Mouse (Mus musculus): ENCODE measurements around the gene Nup62. TPM values are rescaled to one million over a fixed set of nuclear protein-coding genes. Genes with fewer than 3 reads are reported as not detected.

The Nup62 gene
- polyA plus RNA-seq, 1 experiment from 2014 or later, result 84.0 TPM

- peaks cover 37% of the 10 kb centered on the region for H3K27me3 ChIP-seq
- peaks cover 29% of the 10 kb centered on the region for H3K36me3 ChIP-seq
- H3K9me3 ChIP-seq (replicated peaks), result no peaks in the 10 kb centered on the region
- no peak overlapping the region for H3K27ac ChIP-seq (replicated peaks)
- no peak overlapping the region for H3K9ac ChIP-seq
- ATAC-seq (ENCODE audit: insufficient number of reproducible peaks, low FRiP score, low TSS enrichment, low read depth), result no peak
- no peak overlapping the region for H3K4me2 ChIP-seq (replicated peaks)
- no peak overlapping the region for H3K4me3 ChIP-seq (replicated peaks)
- peaks cover 20% of the 10 kb centered on the region for H3K4me1 ChIP-seq
- 90% methylated on average over 6 of the region's 6 CpGs for WGBS
Measured at GRCm38 (mm10) chr7:44838073-44838472, 22.2 kb downstream of the Nup62 start.

- Histone ChIP-seq H3K4me2 (replicated peaks) (peak overlapping the region; percentile 58), H3K36me3 (peaks cover 39% of the 10 kb centered on the region), H3K4me1 (peaks cover 15% of the 10 kb centered on the region), H3K9ac (0 out of 2 replicates have a peak overlapping the region, but pooled peaks have one; percentile 4), H3K27ac (replicated peaks) (no peak overlapping the region), H3K9me3 (replicated peaks) (no peaks in the 10 kb centered on the region), H3K27me3 (peaks cover 37% of the 10 kb centered on the region), H3K4me3 (replicated peaks) (peak overlapping the region; percentile 34)
- WGBS, result 25% methylated on average over 11 of the region's 11 CpGs
- no peak for ATAC-seq (ENCODE audit: insufficient number of reproducible peaks, low FRiP score, low TSS enrichment, low read depth)
Measured at GRCm38 (mm10) chr7:44839171-44839490, 23.2 kb downstream of the Nup62 start.

- ATAC-seq (ENCODE audit: insufficient number of reproducible peaks, low FRiP score, low TSS enrichment, low read depth), result peak; percentile 48
- H3K4me3 ChIP-seq (replicated peaks), result peak overlapping the region; percentile 34
- no peaks in the 10 kb centered on the region for H3K9me3 ChIP-seq (replicated peaks)
- no peak overlapping the region for H3K27ac ChIP-seq (replicated peaks)
- 0 out of 2 replicates have a peak overlapping the region, but pooled peaks have one; percentile 6 for H3K9ac ChIP-seq
- H3K4me2 ChIP-seq (replicated peaks), result peak overlapping the region; percentile 58
- H3K4me1 ChIP-seq, result peaks cover 14% of the 10 kb centered on the region
- peaks cover 44% of the 10 kb centered on the region for H3K36me3 ChIP-seq
- 2% methylated on average over 58 of the region's 58 CpGs for WGBS
- peaks cover 37% of the 10 kb centered on the region for H3K27me3 ChIP-seq
Measured at GRCm38 (mm10) chr7:44839491-44840191, 23.8 kb downstream of the Nup62 start.

GRCm38 (mm10) chr7:44840426-44840825 lies 24.5 kb downstream of the Nup62 start:
- H3K4me2 ChIP-seq (replicated peaks), result peak overlapping the region; percentile 58; the same call in 1 of the 2 replicates
- H3K36me3 ChIP-seq, result peaks cover 52% of the 10 kb centered on the region
- peaks cover 14% of the 10 kb centered on the region for H3K4me1 ChIP-seq
- H3K4me3 ChIP-seq (replicated peaks), result peak overlapping the region; percentile 34; the same call in 1 of the 2 replicates
- H3K9ac ChIP-seq, result no peak overlapping the region
- H3K27ac ChIP-seq (replicated peaks), result no peak overlapping the region
- H3K9me3 ChIP-seq (replicated peaks), result no peaks in the 10 kb centered on the region
- ATAC-seq (ENCODE audit: insufficient number of reproducible peaks, low FRiP score, low TSS enrichment, low read depth), result no peak
- peaks cover 37% of the 10 kb centered on the region for H3K27me3 ChIP-seq
- 52% methylated on average over 14 of the region's 14 CpGs for WGBS

- Histone ChIP-seq H3K27ac (replicated peaks) (no peak overlapping the region), H3K4me2 (replicated peaks) (no peak overlapping the region), H3K4me3 (replicated peaks) (no peak overlapping the region), H3K9ac (no peak overlapping the region), H3K27me3 (peaks cover 37% of the 10 kb centered on the region), H3K9me3 (replicated peaks) (no peaks in the 10 kb centered on the region), H3K4me1 (peaks cover 14% of the 10 kb centered on the region), H3K36me3 (peaks cover 68% of the 10 kb centered on the region)
- 87% methylated on average over 8 of the region's 8 CpGs for WGBS
- ATAC-seq (ENCODE audit: insufficient number of reproducible peaks, low FRiP score, low TSS enrichment, low read depth), result no peak
Measured at GRCm38 (mm10) chr7:44841825-44842463, 26.1 kb downstream of the Nup62 start.

- Histone ChIP-seq H3K4me3 (replicated peaks) (no peak overlapping the region), H3K4me2 (replicated peaks) (no peak overlapping the region), H3K9me3 (replicated peaks) (no peaks in the 10 kb centered on the region), H3K9ac (no peak overlapping the region), H3K4me1 (peaks cover 14% of the 10 kb centered on the region), H3K27ac (replicated peaks) (no peak overlapping the region), H3K36me3 (peaks cover 68% of the 10 kb centered on the region), H3K27me3 (peaks cover 18% of the 10 kb centered on the region)
- 89% methylated on average over 10 of the region's 10 CpGs for WGBS
- ATAC-seq (ENCODE audit: insufficient number of reproducible peaks, low FRiP score, low TSS enrichment, low read depth), result no peak
Measured at GRCm38 (mm10) chr7:44845006-44845405, 29.1 kb downstream of the Nup62 start.

GRCm38 (mm10) chr7:44846804-44847203 lies 30.9 kb downstream of the Nup62 start:
- 91% methylated on average over 7 of the region's 7 CpGs for WGBS
- H3K9ac ChIP-seq, result no peak overlapping the region

GRCm38 (mm10) chr7:44847772-44848171 lies 31.9 kb downstream of the Nup62 start:
- H3K27ac ChIP-seq (replicated peaks), result peak overlapping the region; percentile 100; the same call in 1 of the 2 replicates

More at GRCm38 (mm10) chr7:44846804-44847203, 30.9 kb downstream of the Nup62 start:
- Histone ChIP-seq H3K27ac (replicated peaks) (no peak overlapping the region), H3K4me1 (peaks cover 22% of the 10 kb centered on the region), H3K4me2 (replicated peaks) (no peak overlapping the region), H3K36me3 (peaks cover 52% of the 10 kb centered on the region), H3K27me3 (peaks cover 5% of the 10 kb centered on the region; the same call in 1 of the 2 replicates), H3K9me3 (replicated peaks) (no peaks in the 10 kb centered on the region), H3K4me3 (replicated peaks) (no peak overlapping the region)
- ATAC-seq (ENCODE audit: insufficient number of reproducible peaks, low FRiP score, low TSS enrichment, low read depth), result no peak

GRCm38 (mm10) chr7:44848561-44849415 lies 32.9 kb downstream of the Nup62 start, which contains the start of the genes Akt1s1 and Tbc1d17:
TSS of gene Akt1s1 (plus strand) at chr7:44848991.
TSS of gene Tbc1d17 (minus strand) at chr7:44849079.
- WGBS, result under 1% methylated on average over 54 of the region's 54 CpGs
- H3K4me1 ChIP-seq, result peaks cover 38% of the 10 kb centered on the region
- H3K36me3 ChIP-seq, result peaks cover 39% of the 10 kb centered on the region
- no peaks in the 10 kb centered on the region for H3K27me3 ChIP-seq
- H3K9me3 ChIP-seq (replicated peaks), result no peaks in the 10 kb centered on the region
- H3K4me2 ChIP-seq (replicated peaks), result peak within 1 kb of the TSS; percentile 85
- H3K27ac ChIP-seq (replicated peaks), result peak within 1 kb of the TSS; percentile 100
- ATAC-seq (ENCODE audit: insufficient number of reproducible peaks, low FRiP score, low TSS enrichment, low read depth), result peak; percentile 90
- H3K4me3 ChIP-seq (replicated peaks), result peak within 1 kb of the TSS; percentile 81
- H3K9ac ChIP-seq, result peak within 1 kb of the TSS; percentile 80

More at GRCm38 (mm10) chr7:44847772-44848171, 31.9 kb downstream of the Nup62 start:
- ATAC-seq (ENCODE audit: insufficient number of reproducible peaks, low FRiP score, low TSS enrichment, low read depth), result no peak
- Histone ChIP-seq H3K9ac (0 out of 2 replicates have a peak overlapping the region, but pooled peaks have one; percentile 28), H3K27me3 (no peaks in the 10 kb centered on the region), H3K4me2 (replicated peaks) (peak overlapping the region; percentile 85), H3K9me3 (replicated peaks) (no peaks in the 10 kb centered on the region), H3K4me3 (replicated peaks) (peak overlapping the region; percentile 81), H3K36me3 (peaks cover 45% of the 10 kb centered on the region), H3K4me1 (peaks cover 28% of the 10 kb centered on the region)
- WGBS, result 72% methylated on average over 5 of the region's 5 CpGs

GRCm38 (mm10) chr7:44849416-44850111 lies 33.7 kb downstream of the Nup62 start:
- Histone ChIP-seq H3K27me3 (no peaks in the 10 kb centered on the region), H3K4me1 (peaks cover 46% of the 10 kb centered on the region)

More at GRCm38 (mm10) chr7:44849416-44850111, 33.7 kb downstream of the Nup62 start:
- Histone ChIP-seq H3K4me3 (replicated peaks) (peak overlapping the region; percentile 81), H3K9ac (peak overlapping the region; percentile 80), H3K4me2 (replicated peaks) (peak overlapping the region; percentile 85), H3K9me3 (replicated peaks) (no peaks in the 10 kb centered on the region), H3K36me3 (peaks cover 31% of the 10 kb centered on the region), H3K27ac (replicated peaks) (peak overlapping the region; percentile 100)
- WGBS, result under 1% methylated on average over 41 of the region's 41 CpGs
- ATAC-seq (ENCODE audit: insufficient number of reproducible peaks, low FRiP score, low TSS enrichment, low read depth), result peak; percentile 77
